Mouse (Mus musculus): ENCODE measurements around the gene Bcr. TPM values are rescaled to one million over a fixed set of nuclear protein-coding genes. Genes with fewer than 3 reads are reported as not detected.

The Bcr gene
- polyA plus RNA-seq, 1 experiment = 51.9 TPM

DNA sequence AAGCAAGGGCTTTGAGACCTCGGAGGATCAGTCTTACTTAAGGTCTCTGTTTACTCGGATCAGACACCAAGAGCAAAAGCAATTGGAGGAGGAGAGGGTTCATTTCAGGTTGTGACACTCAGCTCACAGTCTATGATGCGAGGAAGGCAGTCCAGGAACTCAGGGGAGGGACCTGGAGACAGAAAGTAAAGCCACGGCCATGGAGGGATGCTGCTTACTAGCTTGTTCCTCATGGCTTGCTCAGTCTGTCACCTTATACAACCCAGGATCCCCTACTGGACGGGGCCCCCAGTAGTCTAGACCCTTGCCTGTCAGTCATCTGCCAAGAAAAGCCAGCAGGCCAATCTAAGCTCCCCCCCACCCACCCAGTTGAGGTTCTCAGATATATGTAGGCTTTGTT is 118.5 kb downstream of the Bcr start:
- WGBS = 93% methylated on average over 5 of the region's 5 CpGs
- H3K4me3 ChIP-seq (replicated peaks; ENCODE audit: extremely low read depth, low read depth, low read length) = no peak overlapping the region
- no peak for DNase-seq
- TF ChIP-seq POLR2A (IDR thresholded peaks at IDR 0.05; ENCODE audit: borderline replicate concordance, extremely low read depth, low read depth, low read length) (no peak), CTCF (IDR thresholded peaks at IDR 0.05; ENCODE audit: insufficient read depth, low read length) (no peak)
- H3K4me1 ChIP-seq (ENCODE audit: control insufficient read depth, insufficient read depth, low read length) = peaks cover 6% of the 10 kb centered on the region

DNA sequence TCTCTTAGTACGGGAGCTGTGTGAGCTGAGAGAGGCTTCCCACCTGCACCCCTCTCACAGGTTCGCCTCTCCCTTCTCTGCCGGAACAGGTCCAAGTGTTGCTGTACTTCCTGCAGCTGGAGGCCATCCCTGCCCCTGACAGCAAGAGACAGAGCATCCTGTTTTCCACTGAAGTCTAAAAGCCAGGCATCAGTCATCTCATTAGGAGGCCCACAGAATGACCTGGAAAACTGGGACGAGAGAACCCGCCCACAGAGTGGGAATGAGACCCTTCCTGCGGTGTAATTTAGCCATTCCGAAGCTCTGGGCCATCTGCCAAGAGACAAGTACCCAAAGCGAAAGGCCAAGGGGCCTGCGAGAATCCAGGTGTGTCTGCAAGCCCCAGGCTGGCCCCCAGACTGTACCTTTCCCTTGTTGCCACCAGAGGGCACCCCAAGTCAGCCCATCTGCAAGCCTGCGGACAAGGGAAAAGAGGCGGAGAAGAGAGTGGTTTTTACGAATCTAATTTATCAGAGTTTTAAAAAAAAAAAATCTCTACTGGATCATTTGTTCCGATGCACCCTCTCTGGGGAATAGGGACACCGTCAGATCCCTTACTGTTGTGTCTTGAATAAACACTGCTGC is 121.9 kb downstream of the Bcr start:
- peak; percentile 78 for DNase-seq
- 24% methylated on average over 14 of the region's 14 CpGs for WGBS
- H3K4me1 ChIP-seq (ENCODE audit: control insufficient read depth, insufficient read depth, low read length) = 0 out of 2 replicates have a peak, but pooled peaks cover 2% of the 10 kb centered on the region
- peak; percentile 84 for TF ChIP-seq CTCF (IDR thresholded peaks at IDR 0.05; ENCODE audit: insufficient read depth, low read length)
- TF ChIP-seq POLR2A (IDR thresholded peaks at IDR 0.05; ENCODE audit: borderline replicate concordance, extremely low read depth, low read depth, low read length) = no peak
- H3K4me3 ChIP-seq (replicated peaks; ENCODE audit: extremely low read depth, low read depth, low read length) = no peak overlapping the region

- DNase-seq = no peak
- no peak for TF ChIP-seq POLR2A (IDR thresholded peaks at IDR 0.05; ENCODE audit: borderline replicate concordance, extremely low read depth, low read depth, low read length)
- TF ChIP-seq CTCF (IDR thresholded peaks at IDR 0.05; ENCODE audit: insufficient read depth, low read length) = no peak
- H3K4me3 ChIP-seq (replicated peaks; ENCODE audit: extremely low read depth, low read depth, low read length) = no peak overlapping the region
- WGBS = 84% methylated on average over 9 of the region's 9 CpGs
- peaks cover 2% of the 10 kb centered on the region; the same call in 1 of the 2 replicates for H3K4me1 ChIP-seq (ENCODE audit: control insufficient read depth, insufficient read depth, low read length)
Measured at GRCm38 (mm10) chr10:75184826-75185225, 124.4 kb downstream of the Bcr start.

DNA sequence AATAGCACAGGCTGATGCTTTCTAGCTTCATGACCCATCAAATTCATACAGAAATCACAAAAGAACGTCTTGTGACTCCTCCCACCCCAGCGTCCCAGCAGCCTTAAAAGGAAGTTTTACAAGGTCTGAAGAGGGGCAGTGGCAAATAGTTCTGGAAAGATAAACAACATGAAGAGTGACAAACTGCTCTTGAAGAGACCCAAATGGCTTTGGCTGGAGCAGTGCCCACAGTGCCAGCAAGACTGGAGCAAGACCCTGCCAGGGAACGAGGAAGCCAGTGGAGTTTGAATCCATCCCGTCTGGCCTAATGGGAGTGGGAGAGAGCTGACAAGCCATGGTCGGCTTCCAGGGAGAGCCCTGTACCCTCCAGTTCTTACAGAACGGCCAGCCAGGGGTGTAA is 126.2 kb downstream of the Bcr start:
- WGBS = 21% methylated on average over 6 of the region's 6 CpGs
- no peak for DNase-seq
- TF ChIP-seq CTCF (IDR thresholded peaks at IDR 0.05; ENCODE audit: insufficient read depth, low read length) = no peak
- no peak for TF ChIP-seq POLR2A (IDR thresholded peaks at IDR 0.05; ENCODE audit: borderline replicate concordance, extremely low read depth, low read depth, low read length)
- Histone ChIP-seq H3K4me1 (ENCODE audit: control insufficient read depth, insufficient read depth, low read length) (peaks cover 2% of the 10 kb centered on the region; the same call in 1 of the 2 replicates), H3K4me3 (replicated peaks; ENCODE audit: extremely low read depth, low read depth, low read length) (no peak overlapping the region)

GRCm38 (mm10) chr10:75187366-75188056 is 127.1 kb downstream of the Bcr start:
- DNase-seq = no peak
- WGBS = 44% methylated on average over 8 of the region's 8 CpGs
- no peak for TF ChIP-seq CTCF (IDR thresholded peaks at IDR 0.05; ENCODE audit: insufficient read depth, low read length)
- no peak for TF ChIP-seq POLR2A (IDR thresholded peaks at IDR 0.05; ENCODE audit: borderline replicate concordance, extremely low read depth, low read depth, low read length)
- H3K4me1 ChIP-seq (ENCODE audit: control insufficient read depth, insufficient read depth, low read length) = peaks cover 2% of the 10 kb centered on the region; the same call in 1 of the 2 replicates
- no peak overlapping the region for H3K4me3 ChIP-seq (replicated peaks; ENCODE audit: extremely low read depth, low read depth, low read length)

DNA sequence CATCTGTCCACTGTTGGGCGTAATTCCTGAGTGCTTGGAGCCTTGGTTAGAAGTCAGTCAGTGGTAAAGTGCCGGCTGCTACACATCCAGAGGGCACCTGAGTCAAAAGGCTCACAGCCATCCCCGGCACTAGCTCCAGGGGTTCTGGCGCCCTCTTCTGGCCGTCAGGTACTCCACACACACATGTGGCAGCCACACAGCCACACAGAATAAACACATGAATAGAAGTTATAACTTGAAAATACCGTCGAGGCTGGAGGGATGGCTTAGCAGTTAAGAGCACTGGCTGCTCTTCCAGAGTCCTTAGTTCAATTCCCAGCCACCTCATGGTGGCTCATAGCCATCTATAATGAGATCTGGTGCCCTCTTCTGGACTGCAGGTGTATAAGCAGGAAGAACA is 131.3 kb downstream of the Bcr start:
- WGBS = 50% methylated on average over 7 of the region's 7 CpGs
- DNase-seq = no peak
- Histone ChIP-seq H3K4me3 (replicated peaks; ENCODE audit: extremely low read depth, low read depth, low read length) (no peak overlapping the region), H3K4me1 (ENCODE audit: control insufficient read depth, insufficient read depth, low read length) (no peaks in the 10 kb centered on the region; the same call in 1 of the 2 replicates)
- TF ChIP-seq POLR2A (IDR thresholded peaks at IDR 0.05; ENCODE audit: borderline replicate concordance, extremely low read depth, low read depth, low read length) = no peak

GRCm38 (mm10) chr10:75197817-75198216 is 137.4 kb downstream of the Bcr start:
- no peak for TF ChIP-seq POLR2A (IDR thresholded peaks at IDR 0.05; ENCODE audit: borderline replicate concordance, extremely low read depth, low read depth, low read length)
- no peak for TF ChIP-seq CTCF (IDR thresholded peaks at IDR 0.05; ENCODE audit: insufficient read depth, low read length)
- Histone ChIP-seq H3K4me3 (replicated peaks; ENCODE audit: extremely low read depth, low read depth, low read length) (no peak overlapping the region), H3K4me1 (ENCODE audit: control insufficient read depth, insufficient read depth, low read length) (no peaks in the 10 kb centered on the region; the same call in none of the 2 replicates)
- 97% methylated on average over 1 of the region's 1 CpGs for WGBS
- DNase-seq = no peak

DNA sequence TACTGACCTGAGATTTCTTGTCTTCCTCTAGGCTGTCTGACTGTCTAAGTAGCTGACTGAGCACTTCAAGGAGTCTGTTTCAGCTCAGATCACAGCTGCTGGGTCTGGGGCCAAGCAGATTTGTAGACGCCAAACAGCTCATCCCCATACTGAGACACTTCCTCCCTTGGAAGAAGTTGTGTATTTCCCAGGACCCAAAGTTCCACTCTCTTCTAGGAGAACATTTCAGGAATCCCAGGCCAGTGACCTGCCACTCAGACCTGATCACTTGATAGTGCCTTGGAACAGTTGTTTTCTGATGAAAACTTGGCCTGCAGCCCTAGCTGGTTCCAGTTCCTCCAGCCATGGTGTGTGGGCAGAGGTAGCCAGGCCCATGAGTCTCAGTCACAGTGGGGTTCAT is 140.3 kb downstream of the Bcr start:
- WGBS = 62% methylated on average over 1 of the region's 1 CpGs
- TF ChIP-seq CTCF (IDR thresholded peaks at IDR 0.05; ENCODE audit: insufficient read depth, low read length) (no peak), POLR2A (IDR thresholded peaks at IDR 0.05; ENCODE audit: borderline replicate concordance, extremely low read depth, low read depth, low read length) (no peak)
- Histone ChIP-seq H3K4me3 (replicated peaks; ENCODE audit: extremely low read depth, low read depth, low read length) (no peak overlapping the region), H3K4me1 (ENCODE audit: control insufficient read depth, insufficient read depth, low read length) (no peaks in the 10 kb centered on the region; the same call in none of the 2 replicates)
- no peak for DNase-seq

DNA sequence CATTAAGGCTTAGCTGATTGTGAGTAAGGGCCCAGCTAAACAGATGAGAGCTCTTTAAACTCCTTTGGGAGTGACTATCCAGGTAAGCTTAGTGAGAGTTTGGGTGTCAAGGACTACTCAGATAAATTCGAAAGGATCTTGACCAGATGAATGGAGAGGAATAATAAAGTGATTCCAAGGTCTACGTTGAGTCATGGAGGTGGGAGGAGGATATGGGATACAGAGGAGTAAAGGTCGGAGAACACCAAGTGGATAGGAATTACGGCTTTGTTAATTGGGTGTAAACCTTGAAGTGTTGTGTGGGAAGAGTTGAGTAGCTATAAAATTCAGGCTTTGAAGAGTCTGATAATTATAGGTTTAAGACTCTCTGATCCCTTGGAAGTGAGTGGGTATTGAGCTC is 145.8 kb downstream of the Bcr start:
- Histone ChIP-seq H3K4me3 (replicated peaks; ENCODE audit: extremely low read depth, low read depth, low read length) (no peak overlapping the region), H3K4me1 (ENCODE audit: control insufficient read depth, insufficient read depth, low read length) (no peaks in the 10 kb centered on the region; the same call in 1 of the 2 replicates)
- no peak for DNase-seq
- no peak for TF ChIP-seq CTCF (IDR thresholded peaks at IDR 0.05; ENCODE audit: insufficient read depth, low read length)
- TF ChIP-seq POLR2A (IDR thresholded peaks at IDR 0.05; ENCODE audit: borderline replicate concordance, extremely low read depth, low read depth, low read length) = no peak
- 82% methylated on average over 4 of the region's 4 CpGs for WGBS

DNA sequence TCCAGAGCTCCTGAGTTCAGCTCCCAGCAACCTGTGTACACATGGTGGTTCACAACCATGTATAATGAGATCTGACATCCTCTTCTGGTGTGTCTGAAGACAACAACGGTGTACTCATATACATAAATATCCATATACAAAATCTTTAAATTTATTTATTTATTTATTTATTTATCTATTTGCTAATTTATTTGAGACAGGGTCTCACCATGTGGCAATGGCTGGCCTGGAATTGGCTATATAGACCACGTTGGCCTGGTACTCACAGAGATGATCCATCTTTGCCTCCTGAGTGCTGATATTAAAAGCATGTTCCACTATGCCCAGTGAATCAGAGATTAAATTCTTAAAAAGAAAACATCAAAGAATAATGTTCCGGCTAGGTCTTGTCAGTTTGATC is 150.4 kb downstream of the Bcr start:
- 89% methylated on average over 3 of the region's 3 CpGs for WGBS
- Histone ChIP-seq H3K4me3 (replicated peaks; ENCODE audit: extremely low read depth, low read depth, low read length) (no peak overlapping the region), H3K4me1 (ENCODE audit: control insufficient read depth, insufficient read depth, low read length) (no peaks in the 10 kb centered on the region; the same call in 1 of the 2 replicates)
- no peak for TF ChIP-seq POLR2A (IDR thresholded peaks at IDR 0.05; ENCODE audit: borderline replicate concordance, extremely low read depth, low read depth, low read length)
- TF ChIP-seq CTCF (IDR thresholded peaks at IDR 0.05; ENCODE audit: insufficient read depth, low read length) = no peak
- DNase-seq = no peak
